Mouse (Mus musculus): Measurements from ENCODE around the gene Raet1d. TPM values are rescaled to one million over a fixed set of nuclear protein-coding genes. Genes with fewer than 3 reads are reported as not detected.
"Not testable (repeated sequence)": the region's sequence is repeated elsewhere in the genome, so short reads cannot be mapped to it uniquely, and the experiment has no call there.

Gene Raet1d
- total RNA-seq (2014; fragmentation: Nextera tagmentation) (not detected in 2 replicates), total RNA-seq (2017) (not detected in 2 replicates)

DNA sequence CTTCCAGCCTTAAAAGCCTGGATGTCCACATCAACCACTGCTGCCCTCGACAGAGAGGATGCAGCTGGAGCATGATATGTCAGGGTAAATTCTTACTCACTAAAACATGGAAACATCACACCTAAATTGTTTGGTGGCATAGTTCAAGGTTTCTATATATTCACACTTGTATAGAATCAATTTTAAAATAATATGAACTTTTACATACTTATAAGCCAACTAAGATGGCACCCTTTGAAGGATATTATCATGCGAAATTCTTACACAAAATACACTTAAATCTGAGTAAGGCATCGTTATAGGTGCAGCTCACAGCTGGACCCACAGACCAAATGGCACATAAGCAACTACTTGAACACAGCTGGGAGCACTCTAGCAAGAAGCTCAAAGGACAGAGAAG, at the start of gene Raet1d:
Raet1d (plus strand) TSS at position 301 of the 400 bp plus-strand sequence.
- ATAC-seq (replicated peaks; ENCODE audit: low FRiP score, low TSS enrichment, poor library complexity, severe bottlenecking) = not testable (repeated sequence)

DNA sequence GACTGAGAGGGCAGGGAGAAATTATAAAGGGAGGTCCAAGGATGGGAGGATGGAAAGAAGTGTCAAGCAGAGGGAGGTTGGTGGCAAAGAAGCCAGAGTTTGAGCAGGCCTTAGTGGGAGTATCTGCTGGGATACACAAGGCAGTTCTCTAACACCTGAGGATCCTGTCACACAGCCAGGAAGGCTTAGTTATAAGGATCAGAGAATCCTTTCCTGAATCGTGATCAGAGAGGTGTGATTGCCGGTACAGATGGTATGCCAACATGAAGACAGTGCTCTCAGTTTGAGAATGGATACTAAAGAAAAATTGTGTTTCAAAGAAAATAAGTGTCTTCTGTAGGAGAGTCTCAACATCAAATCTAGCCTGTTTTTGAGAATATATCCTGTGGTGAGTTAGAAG, 37.5 kb upstream of the Raet1d start:
- no peak for ATAC-seq (replicated peaks; ENCODE audit: low FRiP score, low TSS enrichment, poor library complexity, severe bottlenecking)

DNA sequence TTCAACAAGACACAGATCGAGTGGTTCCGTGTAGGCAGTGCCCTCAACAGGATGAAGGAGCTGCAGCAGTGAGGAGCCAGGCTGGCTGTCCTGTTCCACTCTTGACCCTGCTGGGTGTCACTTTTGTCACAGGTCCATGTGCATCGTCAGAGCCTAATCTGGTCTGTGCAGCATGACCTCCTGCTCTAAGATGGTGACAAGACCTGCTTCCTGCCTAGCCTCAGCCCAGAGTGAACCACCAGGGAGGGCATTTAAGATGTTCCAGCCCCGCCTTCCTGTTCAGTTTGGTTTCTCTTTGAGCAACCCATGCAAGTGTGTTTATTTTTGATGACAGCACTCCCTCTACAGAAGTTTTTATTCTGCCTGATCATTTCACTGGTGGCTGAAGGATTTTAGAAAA, 14.6 kb upstream of the Raet1d start:
- not testable (repeated sequence) for ATAC-seq (replicated peaks; ENCODE audit: low FRiP score, low TSS enrichment, poor library complexity, severe bottlenecking)

DNA sequence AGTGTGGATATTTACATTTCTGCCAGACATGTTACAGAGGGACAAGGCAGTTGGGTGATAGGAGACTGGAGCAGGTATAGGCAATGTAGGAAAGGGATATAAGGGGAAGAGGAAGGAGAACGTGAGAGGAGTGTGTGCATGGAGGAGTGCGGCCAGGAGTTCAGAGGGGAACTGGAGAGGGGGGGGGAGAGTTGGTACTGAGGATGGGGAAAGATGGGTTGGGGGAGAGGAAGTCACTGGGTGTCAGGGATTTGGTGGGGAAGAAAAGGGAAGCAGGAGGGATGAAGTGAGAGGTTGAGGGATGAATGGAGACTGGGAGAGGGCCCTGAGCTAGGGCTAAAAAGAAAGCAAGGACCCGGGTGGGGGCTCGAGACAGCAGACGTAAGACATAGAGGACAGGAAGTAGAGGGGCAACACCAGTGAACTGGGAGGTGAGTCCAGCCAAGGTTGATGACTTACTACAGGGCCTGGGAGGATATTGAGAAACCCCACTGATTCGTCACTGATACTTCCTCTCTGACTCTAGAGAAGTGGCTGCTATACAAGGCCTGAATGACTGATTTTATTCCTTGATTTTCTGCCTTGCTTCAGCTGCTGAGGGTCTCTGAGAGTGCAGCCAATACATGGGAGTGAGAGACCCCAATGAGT, 6.7 kb upstream of the Raet1d start:
- ATAC-seq (replicated peaks; ENCODE audit: low FRiP score, low TSS enrichment, poor library complexity, severe bottlenecking) = not testable (repeated sequence)

DNA sequence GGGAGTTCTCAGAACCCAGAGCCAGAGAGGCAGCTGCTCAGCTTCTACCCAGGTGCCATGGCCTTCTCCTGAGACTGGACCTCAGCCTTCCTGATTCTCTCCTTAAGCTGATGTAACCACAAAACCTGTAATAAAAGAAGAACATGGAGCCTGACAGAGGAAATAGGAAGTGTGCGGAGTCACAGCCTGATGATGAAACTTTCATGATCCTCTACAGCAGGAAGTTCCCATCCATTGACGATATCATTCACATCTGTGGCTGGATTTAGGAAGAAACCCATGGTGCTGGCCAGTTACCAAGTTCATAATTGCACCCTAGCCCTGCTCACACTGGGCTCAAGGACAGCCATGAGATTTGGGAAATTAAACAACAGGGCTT, 6.2 kb upstream of the Raet1d start:
- ATAC-seq (replicated peaks; ENCODE audit: low FRiP score, low TSS enrichment, poor library complexity, severe bottlenecking) = not testable (repeated sequence)

DNA sequence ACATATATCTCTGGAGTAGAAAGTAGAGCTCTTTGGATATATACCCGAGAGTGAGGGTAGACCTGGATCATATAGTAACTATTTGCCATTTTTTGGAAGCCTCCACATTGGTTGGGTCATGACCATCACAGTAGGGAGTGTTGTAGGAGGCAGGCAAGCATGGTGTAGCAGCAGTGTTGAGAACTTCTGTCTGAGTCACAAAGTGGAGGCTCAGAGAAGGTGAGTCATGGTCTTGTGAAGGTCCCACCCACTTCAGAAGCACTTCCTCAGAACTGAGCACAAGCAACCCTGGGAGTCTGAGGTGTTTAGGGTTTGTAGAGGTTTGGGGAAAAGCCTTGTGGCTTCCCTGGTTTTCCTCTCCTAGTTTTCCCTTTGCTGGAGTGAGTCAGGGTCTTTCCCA, 3.0 kb upstream of the Raet1d start:
- not testable (repeated sequence) for ATAC-seq (replicated peaks; ENCODE audit: low FRiP score, low TSS enrichment, poor library complexity, severe bottlenecking)

DNA sequence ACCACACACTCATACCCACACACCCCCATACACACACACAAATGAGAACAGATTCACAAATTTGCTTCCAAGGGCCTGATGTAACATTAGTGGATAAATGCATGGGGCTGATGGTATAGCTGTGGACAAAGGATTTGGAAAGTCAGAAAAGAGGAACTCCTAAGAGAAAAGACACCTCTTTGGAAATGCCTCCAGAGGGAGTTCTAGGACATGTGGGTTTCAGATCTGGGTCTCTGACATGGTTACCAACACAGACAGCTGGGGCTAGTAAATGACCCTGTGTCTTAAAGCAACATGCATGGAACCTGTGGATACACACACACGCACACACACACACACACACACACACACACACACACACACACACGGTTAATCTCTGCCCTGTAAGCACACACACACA, 605 bp downstream of the Raet1d start:
- ATAC-seq (replicated peaks; ENCODE audit: low FRiP score, low TSS enrichment, poor library complexity, severe bottlenecking) = not testable (repeated sequence)

DNA sequence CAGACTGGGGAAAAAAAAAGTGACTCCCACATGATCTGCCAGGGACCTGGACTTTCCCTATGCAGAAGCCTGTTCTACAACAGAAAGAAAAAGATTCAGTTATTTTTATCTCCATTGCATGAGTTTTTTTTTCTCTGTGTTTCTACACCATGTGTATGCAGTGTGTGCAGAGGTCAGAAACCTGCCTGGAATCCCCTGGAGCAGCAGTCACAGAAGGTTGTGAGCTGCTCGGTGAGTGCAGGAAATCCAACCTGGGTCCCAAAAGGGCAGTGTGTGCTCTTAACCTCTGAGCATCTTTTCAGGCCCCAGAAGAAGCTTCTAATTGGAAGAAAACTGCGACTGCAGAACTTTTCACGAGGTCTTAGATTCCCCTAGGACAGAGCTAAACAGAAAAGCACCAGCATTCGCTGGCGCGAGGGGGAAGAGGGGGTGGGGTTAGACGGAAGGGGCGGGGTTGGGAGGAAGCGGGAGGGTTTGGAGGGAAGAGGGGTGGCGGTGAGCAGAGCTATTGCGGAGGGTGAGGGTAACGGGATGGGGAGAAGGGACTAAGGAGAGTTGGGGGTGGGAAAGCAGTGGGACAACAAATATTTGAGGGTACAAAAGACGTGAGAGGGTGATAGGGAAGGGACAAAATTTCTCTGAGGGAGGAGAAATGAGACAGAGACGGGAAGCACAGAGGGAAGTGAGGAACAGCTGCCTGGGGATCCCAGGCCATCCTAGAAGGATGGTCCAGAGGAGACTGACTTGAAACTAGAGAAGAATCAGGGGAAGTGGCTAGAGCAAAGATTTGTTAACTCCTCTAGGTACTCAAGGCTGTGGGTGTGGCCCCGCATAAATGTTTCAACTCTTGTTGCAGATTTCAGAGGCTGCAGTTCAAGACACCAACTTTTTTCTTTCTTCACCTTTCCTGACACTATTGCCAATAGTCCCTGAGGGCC, 1.3 kb downstream of the Raet1d start:
- ATAC-seq (replicated peaks; ENCODE audit: low FRiP score, low TSS enrichment, poor library complexity, severe bottlenecking) = not testable (repeated sequence)

DNA sequence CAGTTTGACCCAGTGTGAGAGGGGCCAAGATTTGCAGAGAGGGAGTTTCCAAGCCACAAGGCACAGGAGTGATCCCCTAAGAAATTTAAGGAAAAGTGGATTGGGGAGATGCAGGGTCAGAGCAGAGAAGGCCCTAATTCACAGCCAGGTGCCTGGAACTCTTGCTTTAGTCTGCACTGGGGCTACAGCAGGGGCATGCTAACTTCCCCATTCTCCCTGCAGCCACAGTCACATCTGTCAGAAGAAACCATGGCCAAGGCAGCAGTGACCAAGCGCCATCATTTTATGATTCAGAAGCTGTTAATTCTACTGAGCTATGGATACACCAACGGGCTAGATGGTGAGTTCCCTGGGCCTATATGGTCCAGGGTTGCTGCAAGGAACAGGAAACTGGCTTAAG, 2.1 kb downstream of the Raet1d start:
- ATAC-seq (replicated peaks; ENCODE audit: low FRiP score, low TSS enrichment, poor library complexity, severe bottlenecking) = not testable (repeated sequence)

DNA sequence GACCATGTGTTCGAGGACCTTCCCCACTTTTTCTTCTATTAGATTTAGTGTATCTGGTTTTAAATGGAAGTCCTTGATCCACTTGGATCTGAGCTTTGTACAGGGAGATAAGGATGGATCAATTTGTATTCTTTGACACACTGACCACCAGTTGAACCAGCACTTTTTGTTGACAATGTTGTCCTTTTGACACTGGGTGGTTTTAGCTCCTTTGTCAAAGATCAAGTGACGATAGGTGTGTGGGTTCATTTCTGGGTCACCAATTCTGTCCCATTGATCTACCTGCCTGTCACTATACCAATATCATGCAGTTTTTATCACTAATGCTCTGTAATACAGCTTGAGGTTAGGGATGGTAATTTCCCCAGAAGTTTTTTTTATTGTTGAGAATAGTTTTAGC, 4.6 kb downstream of the Raet1d start:
- not testable (repeated sequence) for ATAC-seq (replicated peaks; ENCODE audit: low FRiP score, low TSS enrichment, poor library complexity, severe bottlenecking)

DNA sequence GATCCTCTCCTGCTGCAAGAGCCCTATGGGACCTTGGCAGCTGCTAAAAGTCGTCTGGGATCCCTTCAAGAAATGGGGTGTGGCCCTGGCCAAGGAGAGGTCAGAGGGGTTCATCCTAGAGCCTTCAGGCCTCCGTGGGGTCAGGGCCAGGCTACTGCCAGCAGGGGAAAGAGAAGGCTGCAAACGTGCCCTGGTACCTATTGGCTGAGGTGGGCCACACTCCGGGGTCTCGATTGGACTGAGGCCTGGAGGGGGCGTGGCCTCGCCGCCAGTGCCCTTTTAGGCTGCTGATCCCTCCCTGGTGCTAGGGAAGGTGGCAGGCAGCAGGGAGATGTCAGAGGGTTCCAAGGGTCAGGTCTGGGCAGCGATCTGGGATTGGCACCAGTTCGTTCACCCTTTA, 20.9 kb downstream of the Raet1d start:
- not testable (repeated sequence) for ATAC-seq (replicated peaks; ENCODE audit: low FRiP score, low TSS enrichment, poor library complexity, severe bottlenecking)

DNA sequence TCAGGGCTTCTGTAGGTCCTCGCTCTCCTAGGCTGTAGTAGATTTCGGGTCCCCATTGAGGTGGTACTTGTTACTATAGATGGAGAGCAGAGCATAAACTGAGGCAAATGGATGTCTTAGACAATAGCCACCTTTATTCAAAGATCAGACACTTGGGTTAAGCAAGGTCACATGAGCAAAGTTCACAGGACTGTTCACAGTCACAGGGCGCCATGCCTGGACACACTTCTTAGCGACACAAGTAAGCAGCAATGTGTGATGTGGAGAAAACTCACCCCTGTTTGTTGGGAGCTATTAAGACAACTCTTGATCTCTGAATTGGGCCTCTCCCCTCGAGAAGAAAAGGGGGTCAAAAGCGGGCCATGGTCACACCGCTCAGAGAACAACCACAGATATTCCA, 29.8 kb downstream of the Raet1d start:
- not testable (repeated sequence) for ATAC-seq (replicated peaks; ENCODE audit: low FRiP score, low TSS enrichment, poor library complexity, severe bottlenecking)

DNA sequence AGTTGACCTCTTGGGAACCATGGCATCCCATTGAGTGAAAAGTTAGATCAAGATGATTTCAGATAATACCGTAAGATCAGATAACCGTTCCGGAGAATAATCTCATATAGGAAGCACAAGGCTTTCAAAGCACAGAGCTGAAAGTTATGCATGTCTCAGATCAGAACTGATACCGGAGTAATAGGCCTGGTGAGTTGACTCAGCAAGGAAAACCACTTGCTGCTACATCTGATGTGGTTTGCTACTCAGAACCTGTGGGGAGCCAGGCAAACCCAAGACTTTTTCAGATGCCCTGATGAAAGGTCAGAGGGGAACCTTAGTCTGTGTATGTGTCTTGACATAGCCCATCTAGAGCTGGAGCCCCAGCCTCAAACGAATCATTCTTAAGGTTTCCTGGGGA, 31.3 kb downstream of the Raet1d start:
- not testable (repeated sequence) for ATAC-seq (replicated peaks; ENCODE audit: low FRiP score, low TSS enrichment, poor library complexity, severe bottlenecking)

DNA sequence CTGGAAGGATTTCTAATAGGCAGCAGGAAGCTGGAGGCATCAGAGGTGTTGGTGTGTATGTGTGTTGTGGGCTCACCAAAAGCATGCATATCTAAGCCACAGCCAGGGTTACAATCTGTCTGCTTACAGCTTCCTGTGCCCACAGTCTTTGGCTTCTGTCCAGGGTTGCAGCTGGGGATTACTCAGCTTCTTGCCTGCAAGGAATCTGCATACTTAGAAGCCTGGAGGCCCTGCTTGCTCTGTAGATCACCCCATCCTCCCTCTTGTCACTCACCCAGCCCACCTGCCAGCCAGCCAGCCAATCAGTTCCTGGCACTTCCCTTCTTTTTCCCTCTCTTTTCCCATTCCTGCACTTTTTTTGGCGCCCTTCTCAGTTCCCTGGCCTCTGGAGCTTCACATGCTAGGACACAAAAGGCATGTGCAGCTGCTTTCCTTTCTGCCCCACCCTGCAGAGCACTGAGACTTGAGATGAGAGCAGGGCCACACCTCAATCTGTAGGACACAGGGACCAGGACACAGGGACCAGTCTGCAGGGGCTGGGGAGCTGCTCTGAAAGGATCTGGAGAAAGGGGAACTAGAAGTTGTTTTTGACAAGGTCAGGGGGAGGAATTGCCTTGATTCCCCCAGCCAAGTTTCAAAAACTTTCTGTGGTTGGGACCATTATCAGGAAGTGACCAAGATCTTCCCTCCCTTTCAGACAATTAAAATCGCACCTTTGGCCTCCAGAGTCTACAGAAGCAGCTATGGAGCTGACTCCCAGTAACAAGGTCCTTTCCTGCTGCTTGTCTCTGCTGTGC, 32.9 kb downstream of the Raet1d start:
- not testable (repeated sequence) for ATAC-seq (replicated peaks; ENCODE audit: low FRiP score, low TSS enrichment, poor library complexity, severe bottlenecking)

DNA sequence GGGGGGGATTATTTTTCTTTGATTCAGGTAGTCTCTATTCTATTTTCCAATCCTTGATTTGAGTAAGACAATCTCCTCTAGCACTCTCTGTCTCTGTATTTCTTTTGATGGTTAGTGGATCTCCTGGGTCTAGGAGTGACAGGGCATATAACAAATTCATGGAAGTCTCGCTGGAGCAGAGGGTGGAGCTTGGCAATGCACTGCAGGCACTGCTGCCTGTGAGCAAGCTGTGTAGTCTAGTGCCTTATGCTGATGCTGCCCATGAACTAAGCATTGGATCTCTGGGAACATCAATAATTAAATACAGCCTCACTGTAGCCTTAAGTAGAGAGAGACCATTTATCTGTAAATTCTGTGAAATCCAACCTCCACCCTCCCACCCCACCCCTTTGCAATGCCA, 36.3 kb downstream of the Raet1d start:
- ATAC-seq (replicated peaks; ENCODE audit: low FRiP score, low TSS enrichment, poor library complexity, severe bottlenecking) = not testable (repeated sequence)

DNA sequence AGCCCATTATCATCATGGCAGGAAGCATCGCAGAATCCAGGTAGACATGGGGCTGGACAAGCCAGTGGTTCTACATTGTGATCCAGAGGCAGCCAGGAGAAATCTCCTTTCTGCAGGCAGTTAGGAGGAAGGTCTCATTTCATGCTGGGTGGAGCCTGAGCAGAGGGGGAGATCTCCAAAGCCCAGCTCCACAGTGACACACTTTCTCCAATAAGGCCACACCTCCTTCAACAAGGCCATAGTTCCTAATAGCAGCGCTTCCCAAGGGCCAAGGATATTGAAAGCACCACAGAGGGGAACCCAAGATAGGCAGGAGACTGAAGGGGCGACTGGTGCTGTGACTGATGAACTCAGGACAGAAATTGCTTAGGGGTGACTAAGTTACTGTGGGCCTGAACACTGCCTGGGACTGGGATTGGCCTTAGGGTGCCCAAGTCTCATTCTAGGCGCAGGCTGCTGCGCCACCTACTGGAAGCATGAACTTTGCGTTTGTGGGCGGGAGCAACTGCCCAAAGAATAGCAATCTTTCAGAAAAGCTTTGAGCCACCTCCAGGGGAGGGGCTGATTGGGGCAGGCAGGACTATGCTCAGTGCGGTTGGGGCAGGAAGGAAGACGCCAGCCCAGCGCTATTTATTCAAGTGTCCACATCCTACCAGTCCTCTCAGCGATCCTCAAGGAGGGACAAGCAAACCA, 42.0 kb downstream of the Raet1d start:
- ATAC-seq (replicated peaks; ENCODE audit: low FRiP score, low TSS enrichment, poor library complexity, severe bottlenecking) = peak; percentile 83

DNA sequence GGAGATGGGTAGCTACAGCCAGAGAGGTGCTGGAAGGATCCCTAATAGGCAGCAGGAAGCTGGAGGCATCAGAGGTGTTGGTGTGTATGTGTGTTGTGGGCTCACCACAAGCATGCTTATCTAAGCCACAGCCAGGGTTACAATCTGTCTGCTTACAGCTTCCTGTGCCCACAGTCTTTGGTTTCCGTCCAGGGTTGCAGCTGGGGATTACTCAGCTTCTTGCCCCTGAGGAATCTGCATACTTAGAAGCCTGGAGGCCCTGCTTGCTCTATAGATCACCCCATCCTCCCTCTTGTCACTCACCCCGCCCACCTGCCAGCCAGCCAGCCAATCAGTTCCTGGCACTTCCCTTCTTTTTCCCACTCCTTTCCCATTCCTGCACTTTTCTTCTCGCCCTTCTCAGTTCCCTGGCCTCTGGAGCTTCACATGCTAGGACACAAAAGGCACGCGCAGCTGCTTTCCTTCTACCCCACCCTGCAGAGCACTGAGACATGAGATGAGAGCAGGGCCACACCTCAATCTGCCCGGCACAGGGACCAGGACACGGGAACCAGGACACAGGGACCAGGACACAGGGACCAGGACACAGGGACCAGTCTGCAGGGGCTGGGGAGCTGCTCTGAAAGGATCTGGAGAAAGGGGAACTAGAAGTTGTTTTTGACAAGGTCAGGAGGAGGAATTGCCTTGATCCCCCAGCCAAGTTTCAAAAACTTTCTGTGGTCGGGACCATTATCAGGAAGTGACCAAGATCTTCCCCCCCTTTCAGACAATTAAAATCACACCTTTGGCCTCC, 53.5 kb downstream of the Raet1d start:
- ATAC-seq (replicated peaks; ENCODE audit: low FRiP score, low TSS enrichment, poor library complexity, severe bottlenecking) = peak; percentile 55; the same call in 1 of the 2 replicates
